Mouse (Mus musculus) left cerebral cortex, postnatal 14 days (tissue): ENCODE data around the gene Gas2l2. TPM values are rescaled to one million over a fixed set of nuclear protein-coding genes. Genes with fewer than 3 reads are reported as not detected.

ENCODE experiments used
- DNase-seq, 2 experiments: peaks; one replicate each; pipeline ENCODE4 v3.0.0; 2021 to 2022; ENCODE audit warnings: low spot score in 2 of 2, mixed read lengths in 1 of 2
- intact Hi-C: fragments of 180-260 bp; cut with DNase I; formaldehyde crosslinking; loops from one replicate; pipeline ENCODE4 v1.15.1; 2025
- total RNA-seq, 2 experiments: library from RNA; stranded (reverse); gene quantifications; 2 replicates each; pipeline ENCODE4 v1.2.3; 2021

Gene Gas2l2
- total RNA-seq, 2 experiments from 2014 or later = 0.34 TPM; not detected in 1

DNA sequence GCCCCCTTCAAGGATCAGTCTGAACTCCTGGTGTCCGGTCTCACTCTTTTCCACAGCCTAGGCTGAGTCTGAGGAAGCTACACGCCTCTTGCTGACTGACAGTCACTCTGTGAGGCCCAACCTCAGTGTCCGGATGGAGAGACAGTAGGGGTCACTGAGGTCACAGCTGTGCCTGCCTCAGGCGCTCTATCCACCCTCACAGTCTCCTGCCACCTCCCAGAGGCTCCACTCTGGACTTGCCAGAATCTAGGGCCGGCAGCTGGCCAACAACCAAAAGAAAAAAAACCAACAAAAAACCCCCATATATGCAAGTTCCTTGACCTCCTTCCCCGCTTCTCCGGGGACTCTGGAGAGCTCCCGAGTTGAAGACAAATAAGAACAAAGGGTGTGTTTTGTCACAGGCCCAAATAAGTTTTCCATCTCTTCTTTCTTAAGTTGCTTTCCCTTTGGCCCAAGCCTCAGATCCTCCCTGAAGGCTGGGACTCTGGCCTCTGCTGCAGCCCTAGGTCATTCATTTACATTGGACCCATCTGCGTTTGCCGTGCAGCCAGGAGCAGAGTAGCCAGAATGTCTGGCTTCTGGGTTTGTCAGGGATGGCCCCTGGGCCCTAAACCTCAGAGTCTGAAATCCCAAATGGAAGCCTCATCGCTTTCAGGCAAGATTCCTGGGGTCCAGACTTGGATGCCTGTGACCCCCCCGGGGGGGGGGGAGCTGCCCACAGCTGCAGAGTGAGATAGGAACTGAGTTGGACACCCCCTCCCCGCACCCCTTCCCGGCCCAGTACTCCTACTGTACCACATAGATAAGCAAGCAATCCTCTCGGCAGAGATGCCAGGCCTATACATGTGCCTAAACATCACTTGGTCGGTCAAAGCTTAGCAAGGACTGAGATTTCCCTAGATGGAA is 19.0 kb upstream of the Gas2l2 start:
- DNase-seq = no peak
- intact Hi-C loops = no loop called here

DNA sequence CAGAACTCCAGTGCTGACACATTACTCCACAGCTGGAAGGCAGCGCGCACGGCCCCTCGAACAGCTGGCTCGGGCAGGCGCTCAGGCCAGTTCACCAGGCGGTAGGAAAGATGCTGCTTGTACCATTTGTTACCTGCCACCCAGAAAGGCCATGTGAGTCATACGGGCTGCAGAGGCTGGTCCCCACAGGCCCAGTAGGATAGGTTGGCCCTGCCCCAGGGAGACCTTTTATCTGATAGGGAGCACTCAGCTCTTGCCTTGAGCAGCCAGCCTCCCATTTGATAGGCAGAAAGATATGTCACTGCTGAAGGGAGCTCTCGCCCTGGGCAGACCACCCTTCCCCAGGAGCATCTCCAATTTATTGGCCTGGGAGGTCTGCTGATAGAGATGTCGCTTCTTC is 18.4 kb upstream of the Gas2l2 start:
- DNase-seq = no peak
- intact Hi-C loops = no loop called here

DNA sequence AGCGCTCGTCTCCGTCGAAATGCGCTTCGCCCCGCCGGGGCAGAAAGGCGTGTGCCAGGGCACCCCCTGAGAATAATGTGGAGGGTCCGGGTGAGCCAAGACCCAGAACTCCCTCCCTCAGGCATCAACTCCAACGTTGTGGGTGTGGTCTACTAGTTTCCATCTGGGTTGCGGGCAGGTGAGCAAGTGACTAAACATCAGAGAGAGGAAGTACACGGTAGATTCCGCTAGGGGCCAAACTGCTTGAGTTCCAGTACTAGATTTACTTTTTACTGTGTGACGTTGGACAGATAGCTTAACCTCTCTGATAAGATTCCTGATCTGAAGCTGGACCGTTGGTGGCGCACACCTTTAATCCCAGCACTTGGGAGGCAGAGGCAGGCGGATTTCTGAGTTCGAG is 15.7 kb upstream of the Gas2l2 start:
- intact Hi-C loops = no loop called here
- DNase-seq = no peak

DNA sequence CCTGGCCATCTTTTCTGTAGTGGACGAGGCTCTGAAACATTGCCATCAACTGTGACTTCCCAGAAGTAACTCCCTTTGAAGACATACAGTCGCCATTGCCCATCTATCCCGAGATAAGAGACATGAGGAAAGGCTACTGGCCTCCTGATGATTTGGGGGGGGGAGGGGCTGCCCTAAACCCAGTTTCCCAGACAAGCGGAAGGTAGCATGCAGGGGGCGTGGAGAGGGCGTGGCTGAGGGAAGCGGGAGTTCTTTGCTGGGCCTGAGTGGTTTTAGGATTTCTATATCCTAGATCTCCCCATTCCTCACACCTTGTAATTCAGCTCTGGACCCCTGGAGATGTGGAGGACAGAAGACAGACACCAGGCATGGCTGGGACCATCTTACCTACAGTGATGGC is 14.6 kb upstream of the Gas2l2 start:
- no peak for DNase-seq
- intact Hi-C loops = loop anchor here (1.0 to 5.0 kb wide), 2 partner anchors 28 to 293 kb away; no protein-coding TSS in a partner anchor

DNA sequence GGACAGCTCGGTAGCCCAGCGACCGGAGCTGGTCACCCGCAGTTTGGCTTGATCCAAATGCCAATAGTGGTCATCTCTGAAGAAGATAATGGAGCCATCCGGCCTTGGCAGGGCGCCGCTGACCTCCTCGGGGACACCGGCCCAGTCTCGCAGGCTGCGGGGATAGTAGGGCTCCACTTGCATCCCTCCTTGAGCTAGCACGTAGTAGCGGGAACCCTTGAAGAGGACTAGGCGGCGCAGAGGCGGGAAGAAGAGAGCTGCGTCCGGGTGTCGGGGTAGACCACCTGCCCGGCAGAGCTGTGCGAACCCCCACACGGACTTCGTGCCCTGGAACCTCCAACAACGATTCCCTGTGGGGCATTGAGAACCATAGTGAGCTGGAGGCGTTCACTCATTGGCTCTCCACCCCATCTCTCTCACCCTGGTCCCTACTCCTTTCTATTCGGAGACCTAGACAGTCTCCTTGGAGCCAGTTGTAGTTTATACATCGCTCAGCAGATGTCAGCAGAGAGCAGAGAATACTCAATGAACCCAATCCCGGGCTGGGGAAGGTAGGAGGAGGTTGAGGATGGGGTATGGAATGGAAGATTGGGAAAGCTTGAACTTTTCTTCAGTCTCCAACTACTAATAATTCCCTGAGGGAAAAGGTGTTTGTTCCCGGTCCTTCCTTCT is 13.5 kb upstream of the Gas2l2 start:
- intact Hi-C loops = loop anchor here (1.0 to 5.0 kb wide), 2 partner anchors 30 to 295 kb away; no protein-coding TSS in a partner anchor

DNA sequence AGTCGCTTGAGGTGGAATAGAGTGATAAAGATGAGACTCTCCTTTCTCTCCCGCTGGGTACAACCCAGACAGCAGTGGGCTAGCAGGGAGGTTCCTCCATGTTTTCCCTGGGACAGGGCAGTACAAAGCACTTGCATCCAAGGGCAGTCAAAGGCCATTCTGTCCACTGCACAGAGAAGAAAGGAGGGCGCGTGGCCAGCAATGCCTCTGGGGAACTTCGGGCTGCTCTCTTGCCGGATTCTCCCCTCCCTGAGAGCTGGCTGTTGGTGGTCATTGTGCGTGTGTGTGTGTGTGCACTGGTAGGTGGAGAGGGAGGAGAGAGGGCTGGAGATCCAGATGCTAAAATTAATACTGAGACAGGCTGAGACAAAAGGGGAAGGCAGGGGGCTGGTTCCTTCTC is 12.0 kb upstream of the Gas2l2 start:
- no peak for DNase-seq
- intact Hi-C loops = loop anchor here (5.0 kb wide), 1 partner anchor 296 kb away; no protein-coding TSS in a partner anchor

More for the DNA sequence above, 13.5 kb upstream of the Gas2l2 start:
- peak; percentile 83 to 87 for DNase-seq

DNA sequence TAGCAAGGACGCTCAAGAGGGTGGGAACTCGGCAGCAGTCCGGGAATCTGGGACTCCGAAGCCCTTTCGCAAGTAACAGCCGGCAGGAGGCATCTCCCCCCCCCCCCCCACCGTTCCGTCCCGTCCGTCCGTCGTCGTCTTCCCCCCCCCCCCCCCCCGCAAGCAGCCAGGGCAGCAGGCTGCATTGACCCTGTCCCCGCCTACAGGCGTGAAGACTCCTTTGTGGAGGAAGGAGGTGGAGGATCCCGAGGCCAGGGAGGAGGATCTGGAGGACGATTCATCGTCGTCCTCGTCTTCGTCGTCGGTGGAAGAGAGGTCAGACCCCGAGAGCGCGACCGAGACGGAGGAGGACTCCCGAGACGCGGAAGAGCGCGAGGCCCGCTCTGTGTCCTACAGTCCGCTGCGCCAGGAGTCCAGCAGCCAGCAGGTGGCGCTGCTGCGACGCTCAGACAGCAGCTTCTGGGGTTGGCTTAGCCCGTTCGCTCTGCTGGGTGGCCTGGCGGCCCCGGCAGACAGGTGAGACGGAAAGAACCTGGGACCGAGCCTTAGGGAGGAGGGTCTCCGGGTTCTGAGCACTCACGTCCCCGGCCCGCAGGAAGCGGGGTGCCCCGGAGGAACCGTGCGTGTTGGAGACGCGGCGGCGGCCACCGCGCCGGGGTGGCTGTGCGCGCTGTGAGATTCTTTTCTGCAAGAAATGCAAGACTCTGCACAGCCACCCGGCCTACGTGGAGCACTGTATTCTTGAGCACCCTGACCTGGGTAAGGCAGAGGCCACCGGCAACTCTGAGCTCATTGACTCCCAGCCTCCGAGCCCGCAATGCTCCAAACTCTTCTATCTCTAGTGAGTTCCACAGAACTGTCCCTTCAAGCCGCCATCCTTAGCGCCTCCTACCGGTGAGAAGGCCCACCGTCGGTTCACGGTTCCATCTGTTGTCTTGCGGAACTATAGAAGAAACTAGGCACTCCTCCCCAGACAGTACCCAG is 11.1 kb upstream of the Gas2l2 start:
- peak; percentile 83 to 88 for DNase-seq
- intact Hi-C loops = loop anchor here (5.0 kb wide), 1 partner anchor 297 kb away; no protein-coding TSS in a partner anchor

DNA sequence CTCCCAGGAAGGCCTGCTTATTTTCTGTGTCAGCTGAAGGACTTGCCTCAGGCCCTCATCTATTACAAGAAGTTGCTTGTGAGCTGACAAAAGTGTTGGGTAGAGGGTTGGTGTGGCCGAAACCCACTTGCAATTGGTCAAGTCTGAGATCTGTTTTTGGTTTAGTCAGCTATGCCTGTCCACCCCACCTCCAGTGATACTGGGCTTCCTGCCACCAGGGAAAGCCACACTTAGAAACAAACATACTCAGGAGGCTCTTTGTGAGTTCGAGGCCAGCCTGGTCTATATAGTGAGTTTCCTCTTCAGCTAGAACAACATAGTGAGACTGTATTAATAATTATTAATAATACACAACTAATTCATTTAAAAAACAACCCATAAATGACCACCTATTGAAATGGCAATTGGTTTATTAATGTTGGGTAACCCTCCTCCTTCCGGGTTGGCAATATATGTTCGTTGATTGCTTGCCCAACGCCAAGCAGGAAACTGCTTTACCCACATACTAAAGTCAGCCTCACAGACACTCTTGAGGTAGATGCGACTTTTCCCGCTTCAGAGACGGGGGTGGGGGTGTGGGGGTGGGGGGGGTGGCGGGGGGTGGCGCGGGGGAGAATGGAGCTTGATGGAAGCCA is 10.3 kb upstream of the Gas2l2 start:
- DNase-seq = no peak
- intact Hi-C loops = loop anchor here (5.0 kb wide), 1 partner anchor 298 kb away; no protein-coding TSS in a partner anchor

DNA sequence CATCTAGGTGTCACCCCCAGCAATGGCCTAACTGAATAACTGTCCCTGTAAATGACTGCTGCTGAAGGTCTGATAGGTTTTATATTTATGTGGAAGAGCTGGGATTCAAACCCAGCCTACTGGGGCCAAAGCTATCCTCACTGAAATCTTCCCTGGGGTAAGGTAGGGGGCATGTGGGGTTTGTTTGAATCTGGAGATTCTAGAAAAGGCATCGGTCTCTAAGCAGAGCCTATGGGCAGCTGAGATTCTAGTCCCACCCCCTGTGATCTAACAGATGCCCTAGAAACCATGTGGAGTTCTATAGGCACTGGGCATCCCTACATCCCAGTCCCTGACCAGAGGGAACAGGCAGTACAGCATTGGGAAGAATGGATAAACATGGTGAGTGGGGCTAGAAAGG is 8.1 kb upstream of the Gas2l2 start, which contains the start of gene 1700020L24Rik:
Gene 1700020L24Rik (plus strand): TSS at position 301 of the 400 bp plus-strand sequence.
- intact Hi-C loops = no loop called here
- DNase-seq = no peak

DNA sequence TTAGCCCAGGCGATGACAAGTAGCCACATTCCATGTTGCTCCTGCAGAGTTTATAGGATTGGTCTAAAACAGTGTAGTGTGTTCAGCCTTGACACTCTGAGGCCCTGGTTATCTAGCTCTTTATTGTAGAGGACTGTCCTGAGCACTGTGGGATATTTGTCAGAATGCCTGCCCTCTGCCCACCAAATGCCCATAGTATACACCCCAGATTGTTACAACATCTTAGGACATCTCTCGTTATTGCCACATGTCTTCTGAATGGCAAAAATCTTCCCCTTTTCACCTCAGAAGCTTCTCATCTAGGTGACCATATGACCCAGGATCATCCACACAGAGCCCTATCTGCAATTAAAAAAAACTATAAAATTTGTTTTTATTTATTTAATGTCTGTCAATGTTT is 3.3 kb upstream of the Gas2l2 start:
- DNase-seq = no peak
- intact Hi-C loops = no loop called here

DNA sequence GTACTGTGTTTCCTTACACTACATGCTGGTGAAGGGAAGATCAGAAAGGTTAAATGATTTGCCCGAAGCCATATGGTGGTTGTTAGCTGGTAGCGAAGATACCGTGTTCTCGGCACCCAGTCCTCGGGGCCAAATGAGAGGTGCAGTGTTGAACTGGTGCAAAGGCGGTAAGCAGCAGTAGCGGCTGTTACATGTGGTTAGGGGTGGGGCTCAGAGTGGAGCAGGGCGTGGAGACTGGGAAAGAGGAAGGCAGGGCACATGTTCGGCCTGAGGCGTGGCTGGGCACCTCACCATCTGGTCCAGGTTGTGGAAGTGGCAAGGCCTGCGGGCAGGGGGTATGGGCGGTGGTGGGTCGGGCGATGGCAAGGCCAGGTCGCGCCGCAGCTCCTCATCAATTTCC is 2.3 kb downstream of the Gas2l2 start:
- DNase-seq = no peak
- intact Hi-C loops = no loop called here

DNA sequence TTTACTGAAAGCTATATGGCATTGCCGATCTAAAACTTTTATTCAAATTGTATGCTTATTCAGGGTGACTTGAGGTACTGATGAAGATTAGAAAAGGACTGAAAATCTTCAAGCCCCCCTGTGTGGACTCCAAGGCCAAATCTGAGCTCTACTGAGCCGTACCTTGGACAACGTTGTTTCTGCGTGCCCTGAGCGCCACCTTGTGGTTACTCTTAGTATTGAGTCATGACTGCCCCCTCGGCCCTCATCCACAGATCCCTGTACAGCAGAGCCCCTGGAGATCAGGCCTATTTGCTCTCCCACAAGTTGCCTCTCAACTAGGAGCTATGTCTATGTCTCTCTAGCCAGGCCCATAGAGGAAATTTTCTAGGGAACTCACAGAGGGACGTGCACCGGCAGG is 4.6 kb downstream of the Gas2l2 start:
- DNase-seq = peak; percentile 81 to 86
- intact Hi-C loops = loop anchor here (2.0 to 5.0 kb wide), 2 partner anchors 68 to 97 kb away; no protein-coding TSS in a partner anchor

DNA sequence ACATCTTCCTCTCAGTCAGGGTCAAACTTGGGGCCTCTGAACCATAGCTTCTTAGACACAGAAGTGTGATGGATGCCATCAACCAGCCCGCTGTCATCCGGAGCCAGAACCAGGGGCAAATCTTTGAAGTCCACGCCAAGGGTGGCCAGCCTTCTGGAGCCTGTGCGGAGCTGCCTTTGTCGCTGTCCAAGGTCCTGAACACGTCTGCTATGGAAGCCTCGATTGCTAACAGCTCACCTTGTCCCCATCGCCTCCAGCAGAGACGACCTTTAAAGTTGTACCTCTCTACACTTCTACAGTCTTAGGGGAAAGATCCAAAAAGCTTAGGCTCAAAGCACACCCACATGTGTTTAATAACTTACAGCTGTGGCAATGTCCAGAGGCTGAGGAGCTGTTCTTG is 8.0 kb downstream of the Gas2l2 start:
- intact Hi-C loops = loop anchor here (5.0 kb wide), 1 partner anchor 94 kb away; no protein-coding TSS in a partner anchor
- DNase-seq = no peak

DNA sequence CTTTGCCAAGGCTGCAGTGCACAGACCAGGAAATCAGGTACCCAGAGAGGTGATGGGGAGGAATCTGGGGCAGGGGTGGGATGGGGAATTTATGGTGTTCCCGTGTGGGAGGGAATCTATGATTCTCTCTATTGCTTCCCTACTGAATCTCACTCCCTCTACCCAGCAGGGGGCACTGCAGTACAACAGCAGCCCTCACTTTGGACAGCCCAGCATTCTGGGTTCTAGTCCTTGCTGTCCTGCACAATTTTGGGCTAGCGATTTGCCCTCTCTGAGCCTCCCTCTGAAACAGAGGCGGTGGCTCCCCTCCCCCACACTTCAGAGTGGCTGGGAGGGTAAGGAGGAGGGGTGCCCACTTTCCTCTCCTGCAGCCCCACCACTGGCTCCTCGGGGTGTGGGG is 8.9 kb downstream of the Gas2l2 start:
- intact Hi-C loops = loop anchor here (5.0 kb wide), 1 partner anchor 93 kb away; no protein-coding TSS in a partner anchor
- peak; percentile 57 to 65 for DNase-seq

DNA sequence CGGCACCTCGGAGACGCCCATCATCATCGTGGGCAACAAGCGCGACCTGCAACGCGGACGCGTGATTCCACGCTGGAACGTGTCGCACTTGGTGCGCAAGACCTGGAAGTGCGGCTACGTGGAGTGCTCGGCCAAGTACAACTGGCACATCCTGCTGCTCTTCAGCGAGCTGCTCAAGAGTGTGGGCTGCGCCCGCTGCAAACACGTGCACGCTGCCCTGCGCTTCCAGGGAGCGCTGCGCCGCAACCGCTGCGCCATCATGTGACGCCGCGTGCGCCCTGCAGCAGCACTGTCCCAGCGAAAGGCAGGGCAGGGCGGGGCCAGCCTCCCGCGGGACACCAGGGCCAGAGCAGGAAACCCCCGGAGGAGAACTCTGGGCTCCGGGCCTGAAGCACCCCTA is 10.7 kb downstream of the Gas2l2 start:
- intact Hi-C loops = no loop called here
- DNase-seq = peak; percentile 73 to 89

DNA sequence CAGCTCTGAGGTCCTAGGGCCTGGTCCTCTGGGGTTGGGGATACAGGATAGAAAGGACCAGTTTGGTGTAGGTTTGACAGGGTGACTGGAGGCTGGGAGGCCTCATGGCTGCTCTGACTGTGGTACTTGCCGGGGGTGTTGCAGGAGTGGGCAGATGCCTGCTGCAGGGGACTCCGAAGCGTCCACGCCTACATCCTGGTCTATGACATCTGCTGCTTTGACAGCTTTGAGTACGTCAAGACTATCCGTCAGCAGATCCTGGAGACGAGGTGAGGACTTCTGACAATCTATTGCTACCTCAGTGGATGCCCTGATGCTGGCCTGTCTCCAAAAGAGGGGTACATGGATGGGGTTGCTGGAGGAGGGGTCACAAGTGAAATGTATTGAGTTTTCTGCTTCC is 11.5 kb downstream of the Gas2l2 start:
- intact Hi-C loops = no loop called here

DNA sequence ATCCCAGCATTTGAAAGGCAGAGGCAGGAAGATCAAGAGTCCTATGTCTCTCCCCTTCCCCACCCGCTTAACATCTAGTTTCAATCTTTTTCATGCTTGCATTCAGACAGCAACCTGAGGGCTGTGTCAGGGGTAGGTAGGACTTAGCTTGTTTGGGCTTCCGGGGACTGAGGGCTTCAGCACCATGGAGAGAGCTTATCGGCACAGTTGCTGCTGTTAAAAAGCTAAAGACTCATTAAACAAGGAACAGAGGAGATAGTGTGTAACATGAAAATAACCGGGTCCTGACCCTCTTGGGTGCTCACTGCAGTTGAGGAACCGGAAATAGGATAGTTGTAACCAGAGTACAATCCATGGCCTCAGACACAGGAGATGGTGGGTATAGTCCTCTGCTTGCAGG is 12.2 kb downstream of the Gas2l2 start:
- intact Hi-C loops = no loop called here

More for the DNA sequence above, 11.5 kb downstream of the Gas2l2 start:
- no peak for DNase-seq

DNA sequence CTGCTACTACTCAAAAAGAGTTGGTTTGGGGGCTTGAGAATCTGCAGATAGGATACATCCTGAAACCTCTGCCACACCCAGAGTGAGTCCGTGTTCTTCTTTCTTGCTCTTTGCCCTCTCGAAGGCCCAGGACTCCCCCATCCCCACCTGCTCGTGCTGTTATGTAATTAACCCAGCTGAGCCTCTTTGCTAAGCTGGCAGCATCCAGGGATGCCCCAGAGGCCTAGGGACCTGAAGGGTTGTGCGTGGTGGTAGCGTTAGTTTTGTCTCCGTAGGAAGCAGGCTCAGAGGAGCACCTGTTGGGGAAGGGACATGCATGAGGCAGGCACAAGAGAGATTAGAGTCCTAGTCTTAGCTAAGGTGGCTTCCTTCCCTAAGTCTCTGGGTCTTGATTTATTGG is 18.7 kb downstream of the Gas2l2 start:
- intact Hi-C loops = no loop called here
- no peak for DNase-seq

More for the DNA sequence above, 12.2 kb downstream of the Gas2l2 start:
- no peak for DNase-seq
